Mouse (Mus musculus): ENCODE results near the gene St8sia4.

The St8sia4 gene

DNA sequence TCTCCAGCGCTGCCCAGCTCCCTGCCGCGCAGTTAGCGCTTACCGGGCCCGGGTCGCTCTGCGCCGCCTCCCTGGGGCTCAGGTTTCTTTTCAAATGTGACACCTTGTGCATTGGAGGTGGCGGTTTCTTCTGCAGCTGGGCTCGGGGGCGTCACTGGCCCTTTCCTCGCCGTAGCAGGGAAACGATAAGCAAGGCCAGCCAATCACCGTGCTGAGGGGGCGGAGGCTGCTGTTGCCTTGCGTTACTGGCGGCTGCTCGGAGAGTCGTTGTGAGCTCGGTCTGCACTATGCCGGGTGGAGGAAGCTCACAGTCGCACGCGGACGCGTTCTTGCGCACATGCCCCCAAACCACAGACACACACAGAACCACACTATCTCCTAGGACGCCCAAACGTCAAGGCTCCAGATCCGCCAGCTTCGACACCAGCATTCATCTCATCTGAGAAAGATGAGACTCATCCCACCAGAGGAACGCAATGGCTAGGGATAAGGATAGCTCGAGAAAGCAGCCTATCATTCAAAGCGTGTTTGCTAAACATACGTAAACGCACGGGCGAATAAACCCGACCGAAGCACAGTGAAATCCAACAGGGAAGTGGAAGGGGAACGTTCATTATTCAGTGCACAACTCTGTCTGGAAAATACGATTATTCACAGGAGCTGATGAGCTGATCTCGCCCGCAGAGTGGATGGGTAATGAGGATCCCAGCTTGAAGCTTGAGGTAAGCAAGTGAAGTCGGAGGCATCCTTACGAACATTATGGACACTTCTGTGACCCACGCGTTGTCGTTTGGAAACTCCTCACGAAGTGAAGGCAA lies at the start of gene St8sia4:
TSS of gene St8sia4 (minus strand) at position 137 of the 818 bp plus-strand sequence.
- no peak for DNase-seq (ENCODE audit: low read depth)

DNA sequence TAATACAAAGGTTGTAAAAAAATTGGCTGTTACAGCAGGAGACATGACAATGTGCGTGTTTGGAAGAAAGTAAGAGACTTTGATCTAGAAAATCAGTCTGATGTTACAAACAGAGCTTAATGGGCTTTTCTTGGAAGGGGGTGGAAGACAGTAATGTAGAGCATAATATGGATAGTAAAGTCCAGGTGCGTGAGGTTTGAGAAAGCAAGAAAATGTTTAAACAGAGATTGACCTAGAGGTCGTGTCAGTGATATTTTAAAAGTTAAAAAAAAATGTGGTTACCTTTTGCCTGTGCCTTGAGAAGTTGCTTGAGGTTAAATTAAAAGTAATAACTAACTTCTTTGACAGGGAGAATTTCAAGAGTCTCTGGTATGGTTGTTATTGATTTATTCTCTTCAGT lies 41.8 kb upstream of the St8sia4 start:
- no peak for DNase-seq (ENCODE audit: low read depth)

DNA sequence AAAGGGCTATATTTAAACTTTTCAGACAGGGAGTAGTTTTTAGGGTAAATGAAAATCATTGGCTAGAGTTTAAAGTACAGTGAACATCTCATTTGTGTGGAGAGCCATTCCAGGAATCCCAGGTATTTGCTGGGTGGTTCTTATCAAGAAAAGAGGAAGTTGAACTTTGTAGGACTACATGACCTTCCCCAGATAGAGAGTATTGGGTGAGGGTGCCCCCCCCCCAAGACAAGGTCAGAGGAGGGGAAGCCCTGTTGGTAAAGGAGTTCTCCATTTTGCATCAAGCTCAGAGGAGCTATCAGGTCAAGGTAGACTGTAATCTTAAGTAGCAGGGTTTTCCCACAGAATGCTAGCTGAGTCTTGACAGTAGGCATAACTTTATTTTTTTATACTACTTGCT lies 32.5 kb upstream of the St8sia4 start:
- no peak for DNase-seq (ENCODE audit: low read depth)

DNA sequence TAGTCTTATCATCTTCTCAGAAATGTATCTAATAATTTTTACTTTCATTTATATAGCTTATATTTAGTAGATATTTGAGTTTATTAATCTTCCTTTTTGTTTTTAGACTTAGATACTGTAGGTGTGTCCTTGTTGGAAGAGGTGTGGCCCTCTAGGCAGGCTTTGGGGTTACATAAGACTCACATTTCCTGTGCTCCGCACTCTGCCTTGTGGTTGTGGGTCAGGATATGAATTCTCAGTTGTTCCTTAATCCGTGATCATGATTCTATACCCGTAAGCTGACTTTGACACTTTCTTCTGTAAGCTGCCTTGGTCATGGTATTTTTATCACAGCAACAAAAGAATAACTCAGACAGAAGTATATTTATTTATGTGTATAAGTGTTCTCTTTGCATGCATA lies 6.7 kb upstream of the St8sia4 start:
- DNase-seq (ENCODE audit: low read depth), result no peak

DNA sequence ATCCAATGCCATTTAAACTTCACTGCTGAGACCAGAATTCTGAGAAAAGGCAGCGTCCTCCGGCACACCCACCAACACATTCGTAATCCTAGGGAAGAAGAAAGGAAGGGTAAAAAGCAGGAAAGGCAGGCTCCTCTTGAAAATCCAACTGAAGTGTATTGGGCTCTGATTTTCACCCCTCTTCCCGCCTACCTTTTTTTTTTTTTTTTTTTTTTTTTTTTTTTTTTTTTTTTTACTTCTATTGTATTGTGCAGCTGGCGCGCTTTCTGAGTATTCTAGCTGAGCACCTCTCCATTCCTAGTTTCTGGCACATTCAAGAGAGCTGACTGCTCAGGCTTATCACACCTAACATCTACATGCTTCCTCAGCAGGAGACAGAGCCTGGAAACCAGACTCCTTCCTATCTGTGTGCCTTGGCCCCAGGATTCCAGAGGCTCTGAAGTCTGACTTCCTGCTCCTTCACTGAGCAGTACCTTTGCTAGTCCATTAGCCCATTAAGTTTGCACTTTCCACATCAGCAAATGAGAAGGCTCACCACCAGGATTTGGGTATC lies 958 bp upstream of the St8sia4 start:
- DNase-seq (ENCODE audit: low read depth), result no peak

DNA sequence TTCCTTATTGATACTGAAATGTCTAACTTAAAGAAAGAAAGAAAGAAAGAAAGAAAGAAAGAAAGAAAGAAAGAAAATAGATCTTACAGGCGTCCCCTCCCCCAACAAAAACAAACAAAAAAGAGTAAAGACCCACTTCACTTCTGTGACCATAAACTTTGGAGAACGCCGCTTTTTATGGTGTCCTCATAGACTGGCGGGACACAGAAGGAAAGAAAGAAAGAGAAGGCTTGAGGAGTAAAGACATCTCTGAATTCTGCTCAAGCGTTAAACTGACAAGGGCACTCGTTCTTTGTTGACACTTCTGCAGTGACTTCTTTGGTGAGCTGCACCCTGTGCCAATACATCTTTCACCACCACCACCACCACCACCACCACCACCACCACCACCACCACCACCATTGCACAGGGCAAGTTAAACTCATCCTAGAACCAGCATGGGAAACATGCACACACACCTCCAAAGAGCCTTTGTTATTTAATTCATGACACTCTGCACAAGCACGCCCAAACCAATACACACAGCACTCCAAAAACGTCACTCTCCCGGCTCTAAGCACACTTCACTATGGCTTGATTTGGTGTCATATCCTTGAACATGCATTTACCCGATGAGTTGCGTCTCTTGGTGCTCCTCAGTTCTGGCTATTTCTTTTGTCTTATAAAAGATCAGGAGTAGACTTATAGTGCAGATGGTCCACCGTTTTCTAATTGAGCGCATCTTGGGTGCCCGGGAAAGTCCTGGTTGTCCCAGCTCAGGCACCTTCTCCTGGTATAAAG lies 640 bp downstream of the St8sia4 start:
- no peak for DNase-seq (ENCODE audit: low read depth)

DNA sequence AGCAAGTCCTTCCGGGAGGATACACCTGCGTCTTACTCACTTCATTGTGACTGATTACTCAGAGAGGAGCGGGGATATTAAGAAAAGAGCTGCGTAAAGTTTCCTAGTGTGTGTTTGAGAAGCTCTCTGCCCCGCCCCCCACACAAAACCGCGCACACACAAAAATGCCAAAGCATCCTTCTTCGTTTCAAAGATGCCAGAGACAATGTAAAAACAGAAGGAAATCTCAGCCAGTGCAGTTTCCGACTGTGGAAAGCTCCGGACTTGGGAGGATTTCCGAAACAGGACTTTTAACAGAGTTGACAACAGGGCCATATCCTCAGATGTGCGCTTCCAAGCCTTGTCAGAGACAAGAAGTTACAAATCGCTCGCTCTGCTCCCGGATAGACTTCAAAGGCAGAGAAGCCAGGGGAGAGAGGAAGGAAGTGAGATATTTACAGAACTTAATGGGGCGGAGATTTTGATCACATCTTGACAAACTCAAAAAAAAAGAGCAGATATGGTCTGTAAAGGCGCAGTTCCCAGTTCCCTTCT lies 1.4 kb downstream of the St8sia4 start:
- DNase-seq (ENCODE audit: low read depth), result no peak

DNA sequence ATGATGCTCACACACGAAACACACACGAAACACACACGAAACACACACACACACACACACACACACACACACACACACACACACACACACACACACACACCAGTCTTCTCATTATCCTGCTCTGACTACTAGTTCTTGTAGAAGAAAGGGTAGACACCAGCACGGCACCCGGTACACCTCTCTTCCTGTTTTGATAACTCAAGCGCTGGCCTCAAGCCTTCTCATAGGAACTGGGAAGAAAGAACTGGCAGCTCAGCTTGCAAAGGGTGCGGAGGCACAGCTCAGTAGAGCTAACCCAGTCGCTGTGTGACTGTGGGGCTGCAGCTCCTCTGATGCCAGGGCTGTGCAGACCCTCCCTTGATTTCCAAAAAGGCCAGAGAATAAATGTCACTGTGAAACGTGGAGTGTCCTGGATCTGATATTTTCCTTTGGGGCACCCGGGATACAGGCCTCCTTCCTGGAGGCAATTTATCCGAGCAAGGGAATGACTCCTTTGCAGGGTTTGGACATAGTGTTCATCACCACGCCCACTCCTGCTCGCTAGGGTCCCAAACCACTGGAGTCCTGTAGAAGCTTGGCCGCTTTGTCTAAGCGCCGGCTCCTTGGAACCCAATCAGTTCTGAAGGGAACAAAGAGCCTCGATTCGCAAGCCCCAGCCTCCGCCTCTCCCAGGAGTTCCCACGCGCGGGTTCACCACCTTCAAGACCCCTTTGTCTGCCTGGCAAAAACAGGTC lies 2.2 kb downstream of the St8sia4 start:
- no peak for DNase-seq (ENCODE audit: low read depth)

DNA sequence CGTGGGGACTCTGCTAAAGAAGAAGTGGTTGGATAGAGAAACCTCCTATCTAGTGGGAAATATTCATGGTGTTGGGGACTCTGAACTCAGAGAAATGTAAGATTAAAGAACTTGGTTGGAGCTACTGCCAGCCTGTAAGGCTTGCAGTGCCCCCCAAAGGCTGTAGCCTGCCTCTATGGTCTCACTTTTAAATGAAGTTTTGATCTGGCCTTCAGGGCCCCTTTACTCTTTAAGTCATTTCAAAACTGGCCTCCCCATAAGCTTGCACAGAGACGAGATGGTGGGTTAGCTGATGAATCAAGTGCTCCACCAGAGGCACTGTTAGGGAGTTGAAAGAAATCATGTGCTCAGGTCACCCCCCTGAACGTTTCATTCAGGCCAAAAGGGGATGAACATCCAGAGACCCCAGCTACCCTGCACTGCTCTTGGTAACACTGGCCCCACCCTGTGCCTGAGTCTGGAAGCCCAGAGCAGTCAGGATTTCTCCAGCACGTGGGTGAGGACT lies 3.0 kb downstream of the St8sia4 start:
- DNase-seq (ENCODE audit: low read depth), result no peak

DNA sequence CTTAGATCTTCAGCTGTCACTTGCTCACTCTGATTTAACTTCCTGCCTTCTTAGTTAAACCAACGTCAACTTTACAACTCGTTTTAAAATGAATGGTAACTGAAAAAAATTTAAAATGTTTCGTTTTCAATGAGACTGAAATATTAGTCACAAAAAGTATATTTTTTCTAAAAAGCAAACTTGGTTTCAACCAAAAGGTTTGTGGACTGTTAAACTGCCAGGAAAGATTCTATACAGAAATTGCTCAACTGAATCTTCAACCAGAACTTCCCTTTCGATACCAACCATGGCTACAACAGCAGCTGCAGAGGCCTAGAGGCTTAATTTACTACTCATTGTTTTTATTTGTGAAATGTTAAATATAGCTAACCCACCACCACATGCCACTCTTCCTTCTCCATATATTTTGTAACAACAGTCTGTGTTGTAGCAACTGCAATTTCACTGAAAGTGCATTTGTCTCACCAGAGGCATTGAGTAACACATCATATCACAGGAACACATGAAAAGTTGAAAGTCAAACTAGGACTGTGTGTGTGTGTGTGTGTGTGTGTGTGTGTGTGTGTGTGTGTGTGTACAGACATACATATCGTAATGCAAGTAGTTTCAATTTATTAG lies 10.2 kb downstream of the St8sia4 start:
- DNase-seq (ENCODE audit: low read depth), result no peak

DNA sequence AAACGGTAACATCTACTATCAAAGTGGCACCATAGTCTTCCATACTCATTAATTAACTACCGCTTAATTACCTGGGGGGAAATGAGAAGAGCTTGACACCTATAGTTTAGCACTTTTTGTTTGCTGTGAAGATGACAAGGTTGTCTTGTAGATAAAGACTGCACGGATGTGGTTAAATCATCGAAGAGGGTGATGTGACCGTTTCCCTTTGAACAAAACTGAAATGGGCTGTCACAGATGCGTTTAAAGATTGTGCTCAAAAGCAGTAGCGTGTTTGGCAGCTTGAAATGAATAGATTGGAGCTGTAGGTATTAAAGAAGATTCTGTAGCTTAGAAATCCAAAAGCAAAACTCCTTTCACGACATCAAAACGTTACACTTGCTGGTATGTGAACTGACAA lies 11.8 kb downstream of the St8sia4 start:
- no peak for DNase-seq (ENCODE audit: low read depth)

DNA sequence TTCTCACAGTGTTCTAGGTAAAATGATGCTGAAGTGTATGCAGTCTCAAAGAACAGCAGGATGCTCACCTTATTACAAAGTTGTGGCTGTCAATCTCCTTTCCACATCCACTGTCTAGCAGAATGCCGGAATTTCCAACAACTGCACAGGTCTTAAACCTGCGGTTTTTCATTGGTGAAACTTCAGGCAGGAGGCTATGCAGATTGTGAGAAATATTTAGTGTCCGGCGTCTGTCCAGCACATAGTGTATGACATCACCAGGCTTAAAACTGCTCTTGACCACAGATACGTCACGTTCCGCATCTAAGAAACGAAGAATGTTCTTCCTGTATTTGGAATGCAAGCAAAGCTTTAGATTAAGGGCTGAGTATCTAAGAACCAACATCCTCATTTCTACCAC lies 13.9 kb downstream of the St8sia4 start:
- DNase-seq (ENCODE audit: low read depth), result no peak

DNA sequence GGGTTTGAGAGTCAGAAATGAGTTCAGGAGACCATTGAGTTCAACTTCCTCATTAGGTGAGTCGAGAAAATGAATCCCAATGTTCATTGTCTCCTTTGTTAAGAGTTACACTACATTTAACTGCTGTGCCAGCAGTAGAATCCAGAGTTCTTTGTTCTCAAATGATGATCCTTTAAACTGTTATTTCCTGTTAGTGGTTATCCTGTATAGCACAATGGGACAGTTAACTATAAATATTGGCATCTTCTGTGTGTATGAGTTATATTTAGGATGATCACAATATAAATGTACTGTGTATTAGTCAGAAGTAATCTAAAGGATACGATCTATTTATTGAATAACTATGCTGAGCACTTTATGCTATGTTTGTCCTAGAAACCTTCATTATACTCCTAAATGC lies 23.1 kb downstream of the St8sia4 start:
- DNase-seq (ENCODE audit: low read depth), result no peak

DNA sequence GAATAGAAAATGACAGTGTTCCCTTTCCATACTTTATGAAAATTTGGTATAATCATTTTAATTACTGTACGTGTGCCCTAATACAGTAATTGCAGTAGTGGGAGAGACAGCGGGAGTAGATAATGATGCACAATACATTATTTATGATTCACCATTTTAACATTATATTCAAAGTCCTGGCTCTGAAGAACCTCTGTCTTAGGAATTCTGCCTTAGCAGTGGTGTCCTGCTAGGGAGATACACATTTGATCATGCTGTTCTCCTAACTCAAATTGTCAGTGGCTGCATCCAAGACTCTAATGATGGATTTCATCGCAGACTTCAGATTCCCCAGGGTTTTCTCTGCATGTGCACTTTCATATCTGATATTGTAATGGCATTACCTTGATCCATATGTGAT lies 28.4 kb downstream of the St8sia4 start:
- DNase-seq (ENCODE audit: low read depth), result no peak

DNA sequence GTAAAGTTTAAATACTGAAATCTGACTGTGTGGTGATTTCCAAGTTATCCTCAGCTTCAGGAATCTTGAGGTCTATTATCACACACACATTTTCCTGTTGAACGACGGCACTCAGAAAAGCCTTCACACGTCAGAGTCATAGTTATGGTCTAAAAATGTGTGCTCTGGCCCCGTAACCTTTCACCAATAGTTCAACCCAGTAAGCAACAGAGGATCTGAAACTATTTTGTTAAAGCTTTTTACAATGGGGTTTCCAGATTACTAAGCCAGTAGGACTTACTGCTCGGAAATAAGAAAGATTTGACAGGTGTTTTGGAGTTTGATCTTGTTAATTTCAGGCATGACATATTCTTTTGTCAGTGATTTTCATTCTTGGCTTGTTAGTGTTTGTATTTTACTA lies 43.0 kb downstream of the St8sia4 start:
- DNase-seq (ENCODE audit: low read depth), result no peak

DNA sequence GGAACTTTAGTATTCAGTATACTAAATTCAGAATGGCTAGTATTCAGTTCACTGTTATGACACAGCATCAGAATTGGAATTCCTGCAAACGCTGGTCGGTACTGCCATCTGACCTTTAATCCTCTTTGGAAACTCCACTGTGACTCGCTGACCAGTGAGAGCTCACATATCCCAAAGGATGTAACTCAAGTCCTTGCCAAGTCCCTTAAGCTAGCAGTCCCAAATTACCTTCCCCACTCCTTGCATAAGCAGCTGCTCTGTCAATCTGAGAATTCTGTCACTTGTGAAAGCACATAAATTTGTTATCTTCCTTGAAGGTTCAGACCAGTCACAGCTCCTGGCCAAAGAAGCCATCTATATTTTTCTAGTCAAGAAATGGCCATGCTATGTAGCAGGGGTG lies 48.7 kb downstream of the St8sia4 start:
- no peak for DNase-seq (ENCODE audit: low read depth)

DNA sequence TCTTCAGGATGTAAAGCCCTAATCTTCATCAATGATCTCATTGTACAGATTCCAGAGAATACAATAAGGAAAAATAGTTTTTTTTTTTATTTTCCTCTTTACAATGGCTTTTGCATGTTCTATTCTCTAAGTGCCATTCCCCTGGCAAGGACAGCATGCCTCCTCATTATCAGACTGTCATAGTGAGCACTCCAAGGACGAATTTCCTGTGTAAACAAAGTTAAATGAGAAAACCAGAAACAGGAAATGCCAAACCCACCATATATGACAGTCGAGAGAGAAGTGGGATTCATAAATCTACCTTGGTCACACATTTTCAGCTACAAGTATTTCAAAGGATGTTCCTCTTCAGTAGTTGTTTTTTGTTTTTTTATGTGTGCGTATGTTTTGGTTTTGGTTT lies 49.2 kb downstream of the St8sia4 start:
- no peak for DNase-seq (ENCODE audit: low read depth)

DNA sequence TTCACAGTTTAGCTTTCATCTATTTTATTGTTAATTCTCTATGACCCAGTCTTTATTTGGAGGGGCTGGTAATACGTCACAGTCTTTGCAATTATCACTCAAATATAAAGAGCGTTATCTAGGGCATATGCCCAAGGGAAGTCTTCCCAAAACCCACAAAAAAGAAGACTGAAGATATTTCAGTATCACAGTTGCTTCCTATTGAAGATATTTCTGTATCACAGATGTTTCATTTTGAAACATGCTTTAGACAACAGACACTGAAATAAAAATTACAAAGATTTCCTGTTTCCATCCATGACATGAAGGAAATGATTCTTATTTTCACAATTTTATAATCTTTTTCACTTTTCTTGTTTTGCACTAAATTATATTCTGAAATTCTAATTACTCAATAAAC lies 57.4 kb downstream of the St8sia4 start:
- DNase-seq (ENCODE audit: low read depth), result no peak

DNA sequence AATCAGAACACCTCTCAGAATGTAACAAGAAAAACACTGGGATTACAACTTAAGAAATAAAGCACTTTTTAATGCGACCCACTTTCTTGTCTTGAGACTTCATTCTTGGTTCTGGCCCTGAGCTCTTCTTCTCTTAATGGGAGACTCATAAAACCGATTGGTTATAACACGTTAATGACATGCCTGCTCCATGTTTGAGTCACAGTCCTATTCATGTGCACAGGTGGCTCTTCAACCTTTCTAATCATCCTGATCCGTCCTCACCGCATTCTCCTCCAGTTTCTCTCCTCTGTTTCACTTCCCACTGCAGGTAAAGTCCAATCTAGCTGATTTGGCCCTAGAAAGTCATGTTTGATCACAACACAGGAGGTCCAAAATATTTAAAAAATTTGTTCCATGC lies 58.3 kb downstream of the St8sia4 start:
- DNase-seq (ENCODE audit: low read depth), result no peak

DNA sequence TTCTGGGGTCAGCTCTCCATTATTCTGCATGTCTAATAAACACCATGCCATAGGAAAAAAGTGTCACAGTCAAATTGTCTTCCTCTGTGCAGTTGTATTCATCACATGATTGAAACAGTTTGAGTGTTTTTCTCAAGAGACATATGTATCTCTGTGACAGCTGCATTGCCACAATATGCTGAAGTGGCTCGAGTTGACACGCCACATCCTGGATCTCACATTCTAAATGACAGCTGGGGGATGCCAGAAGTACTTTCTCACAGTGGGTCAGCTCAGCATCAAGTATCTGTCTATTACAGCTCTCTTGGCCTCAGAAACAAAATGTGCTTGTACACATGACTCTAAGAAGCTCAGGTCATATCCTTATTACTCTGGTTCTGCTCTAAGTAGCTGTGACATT lies 61.9 kb downstream of the St8sia4 start:
- DNase-seq (ENCODE audit: low read depth), result no peak

DNA sequence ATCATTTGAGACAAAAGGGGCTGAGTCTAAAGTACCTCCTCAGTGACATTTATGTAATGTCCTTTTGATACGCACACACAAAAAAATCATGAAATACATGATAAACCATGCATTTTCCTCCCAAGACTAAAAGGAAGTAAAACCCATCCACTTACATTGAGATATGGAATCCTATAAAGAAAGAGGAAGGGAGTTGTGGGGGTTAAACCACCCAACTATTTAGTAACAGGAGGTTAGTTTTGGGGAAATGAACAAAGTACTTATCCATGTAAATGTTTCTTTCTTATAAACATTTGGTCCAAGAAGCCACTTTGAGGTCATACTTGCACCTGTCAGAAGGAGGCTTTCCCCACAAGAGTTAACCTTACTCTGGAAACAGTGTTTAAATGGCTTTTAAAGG lies 69.3 kb downstream of the St8sia4 start:
- no peak for DNase-seq (ENCODE audit: low read depth)

DNA sequence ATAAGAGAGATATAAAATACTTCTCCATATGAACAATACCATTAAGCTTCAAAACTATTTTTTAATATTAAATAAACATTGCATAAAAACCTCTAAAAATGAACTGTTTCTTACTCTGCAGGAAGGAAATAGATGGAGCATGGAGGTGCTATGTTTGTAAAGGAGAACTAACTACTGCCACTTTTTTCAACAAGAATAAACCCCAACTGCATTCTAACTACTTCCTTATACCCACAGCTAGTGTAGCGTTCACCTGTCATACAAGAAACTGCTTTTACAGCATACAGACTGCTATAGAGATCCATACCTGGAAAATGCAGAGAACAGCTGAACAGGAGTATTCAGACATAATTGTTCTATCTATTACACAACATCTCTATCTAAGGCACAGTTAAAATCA lies 70.5 kb downstream of the St8sia4 start:
- DNase-seq (ENCODE audit: low read depth), result no peak

Data from fibroblast of lung, adult 2 months (primary cell).